In the genomic region with DNA sequence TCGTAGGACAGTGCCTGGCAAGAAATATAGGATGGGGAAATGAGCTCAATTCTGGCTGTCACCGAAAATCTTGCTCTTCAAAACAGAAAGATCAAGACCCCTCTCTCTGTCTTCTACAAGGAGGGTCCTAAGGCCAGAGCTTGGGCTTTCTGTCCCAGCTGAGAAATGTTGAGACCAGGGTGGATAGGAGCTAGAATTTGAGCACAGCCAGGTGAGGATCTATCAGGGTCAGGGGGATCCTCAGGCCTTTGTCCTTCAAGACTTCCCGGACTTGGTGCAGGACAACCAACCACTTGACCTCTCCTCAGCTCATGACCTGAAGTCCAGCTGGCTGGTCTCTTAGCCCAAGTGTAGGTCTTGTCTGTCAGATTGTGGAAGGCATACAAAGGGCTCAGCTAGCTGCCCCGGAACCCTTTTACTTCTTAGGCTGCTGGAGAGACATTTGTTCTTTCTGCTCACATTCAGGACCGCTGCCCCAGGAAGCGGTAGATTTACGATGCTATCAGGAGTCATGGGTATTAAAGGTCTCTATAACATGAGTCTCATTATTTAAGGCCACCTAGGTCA, we compare ENCODE assay signal across 12 mouse cellular contexts. TPM values are rescaled to one million over a fixed set of nuclear protein-coding genes. Genes with fewer than 3 reads are reported as not detected.
DNase-seq lines count a peak whose midpoint lies in the region; ATAC-seq and TF ChIP-seq lines count a peak whose summit lies in the region.
"Had no signal": no experiment of that assay in that cellular context is flagged by ENCODE, and none has a peak within 500 bp of the region (broad histone marks: within the 10 kb centered on the region; RNA-seq: fewer than 3 reads in every experiment).

No protein-coding gene starts in this region.

- H3K27me3 ChIP-seq in intestine, embryonic 16.5 days (replicated peaks; ENCODE audit: control insufficient read depth, insufficient read depth, low read length) = no peaks in the 10 kb centered on the region
- no peaks in the 10 kb centered on the region for H3K27me3 ChIP-seq in intestine, embryonic 15.5 days (replicated peaks)
- H3K27me3 ChIP-seq in ES-Bruce4 (ENCODE audit: control insufficient read depth, insufficient read depth, low read length, poor library complexity, severe bottlenecking) = no peaks in the 10 kb centered on the region
- H3K27me3 ChIP-seq in liver, embryonic 12.5 days (replicated peaks) = no peaks in the 10 kb centered on the region
- H3K27me3 ChIP-seq: midbrain, embryonic 15.5 days had no signal

- no peak overlapping the region for H3K4me2 ChIP-seq in intestine, embryonic 16.5 days (ENCODE audit: low read depth, low read length)
- H3K4me2 ChIP-seq in intestine, embryonic 15.5 days (replicated peaks) = no peak overlapping the region
- H3K4me2 ChIP-seq in liver, embryonic 12.5 days = no peak overlapping the region
- H3K4me2 ChIP-seq: midbrain, embryonic 15.5 days had no signal

- no peak for TF ChIP-seq POLR2A in ES-Bruce4 (IDR thresholded peaks at IDR 0.05; ENCODE audit: insufficient read depth, low read length)

- no peak for TF ChIP-seq CTCF in ES-Bruce4 (IDR thresholded peaks at IDR 0.05; ENCODE audit: low read depth, low read length)

- H3K4me1 ChIP-seq in intestine, embryonic 16.5 days (ENCODE audit: control insufficient read depth, insufficient read depth, low read length) = peaks cover 24% of the 10 kb centered on the region
- peaks cover 22% of the 10 kb centered on the region for H3K4me1 ChIP-seq in intestine, embryonic 15.5 days (replicated peaks)
- H3K4me1 ChIP-seq in ES-Bruce4 (ENCODE audit: control insufficient read depth, insufficient read depth, low read length) = peaks cover 3% of the 10 kb centered on the region
- peaks cover 20% of the 10 kb centered on the region for H3K4me1 ChIP-seq in liver, embryonic 12.5 days

- TF ChIP-seq EP300 in ES-Bruce4 (IDR thresholded peaks at IDR 0.05; ENCODE audit: insufficient read depth, low read depth, low read length) = no peak

- peaks cover 9% of the 10 kb centered on the region; the same call in 1 of the 2 replicates for H3K36me3 ChIP-seq in intestine, embryonic 16.5 days (ENCODE audit: control insufficient read depth, insufficient read depth, low read length)
- peaks cover 19% of the 10 kb centered on the region for H3K36me3 ChIP-seq in intestine, embryonic 15.5 days
- H3K36me3 ChIP-seq in ES-Bruce4 (ENCODE audit: control insufficient read depth, insufficient read depth, low read length, poor library complexity, severe bottlenecking) = no peaks in the 10 kb centered on the region
- peaks cover 45% of the 10 kb centered on the region for H3K36me3 ChIP-seq in liver, embryonic 12.5 days

- peak; percentile 39 for DNase-seq in CD4-positive, CD25-positive, alpha-beta regulatory T cell, adult 2 months (ENCODE audit: low read depth, low spot score)
- no peak for DNase-seq in right cerebral cortex, adult 2 months (ENCODE audit: low spot score in 2 of 2)
- DNase-seq: cerebellum, adult 11 months had no signal

- H3K4me3 ChIP-seq in intestine, embryonic 16.5 days (ENCODE audit: low read length) = no peak overlapping the region
- H3K4me3 ChIP-seq in intestine, embryonic 15.5 days (replicated peaks) = no peak overlapping the region
- no peak overlapping the region for H3K4me3 ChIP-seq in ES-Bruce4 (ENCODE audit: low read depth, low read length)
- H3K4me3 ChIP-seq in liver, embryonic 12.5 days = no peak overlapping the region
- H3K4me3 ChIP-seq: midbrain, embryonic 15.5 days had no signal

- no peaks in the 10 kb centered on the region for H3K9me3 ChIP-seq in intestine, embryonic 16.5 days (ENCODE audit: control insufficient read depth, low read length)
- no peaks in the 10 kb centered on the region for H3K9me3 ChIP-seq in intestine, embryonic 15.5 days
- H3K9me3 ChIP-seq in ES-Bruce4 (replicated peaks; ENCODE audit: control insufficient read depth, insufficient read depth, low read length, poor library complexity, severe bottlenecking) = no peaks in the 10 kb centered on the region
- no peaks in the 10 kb centered on the region for H3K9me3 ChIP-seq in liver, embryonic 12.5 days (replicated peaks)
- H3K9me3 ChIP-seq: midbrain, embryonic 15.5 days had no signal

- 47% methylated on average over 7 of the region's 7 CpGs for WGBS in intestine, embryonic 16.5 days
- 55% methylated on average over 7 of the region's 7 CpGs for WGBS in intestine, embryonic 15.5 days
- 70% methylated on average over 7 of the region's 7 CpGs for WGBS in liver, embryonic 12.5 days (ENCODE audit: insufficient replicate concordance)

- no peak overlapping the region for H3K27ac ChIP-seq in intestine, embryonic 16.5 days (ENCODE audit: low read length)
- H3K27ac ChIP-seq in intestine, embryonic 15.5 days = no peak overlapping the region
- peak overlapping the region; percentile 52 for H3K27ac ChIP-seq in ES-Bruce4 (ENCODE audit: insufficient read depth, low read length)
- H3K27ac ChIP-seq in liver, embryonic 12.5 days = peak overlapping the region; percentile 4; the same call in 1 of the 2 replicates
- H3K27ac ChIP-seq: midbrain, embryonic 15.5 days had no signal

- H3K9ac ChIP-seq in intestine, embryonic 16.5 days (ENCODE audit: low read depth, low read length) = 0 out of 2 replicates have a peak overlapping the region, but pooled peaks have one; percentile 47
- no peak overlapping the region for H3K9ac ChIP-seq in intestine, embryonic 15.5 days
- H3K9ac ChIP-seq in ES-Bruce4 (ENCODE audit: low read depth, poor library complexity, severe bottlenecking) = no peak overlapping the region
- no peak overlapping the region for H3K9ac ChIP-seq in liver, embryonic 12.5 days
- H3K9ac ChIP-seq: midbrain, embryonic 15.5 days had no signal

- no peak for ATAC-seq in CD4-positive, CD25-positive, alpha-beta regulatory T cell, adult 4 months
- ATAC-seq in intestine, embryonic 16.5 days = no peak
- ATAC-seq in intestine, embryonic 15.5 days = no peak
- no peak for ATAC-seq in liver, embryonic 12.5 days
- no peak for ATAC-seq in megakaryocyte-erythroid progenitor cell, adult 5-6 weeks (replicated peaks; ENCODE audit: low FRiP score, low TSS enrichment, poor library complexity, severe bottlenecking)

RNA-seq across cellular contexts. Expression of gene Ctcf, which starts 12.6 kb away (rescaled TPM):
- 10 to 100 TPM; 53.5 to 69.1 TPM for polyA plus RNA-seq in CD4-positive, CD25-positive, alpha-beta regulatory T cell, adult 4 months (2017; shearing (Covaris generic))
- polyA plus RNA-seq in intestine, embryonic 16.5 days (2015; fragmentation: Nextera tagmentation; extraction: Ambion mirVana) = 73.7 and 86.4 TPM in 2 replicates
- 96.4 and 106 TPM in 2 replicates for polyA plus RNA-seq in intestine, embryonic 15.5 days (2015; fragmentation: Nextera tagmentation; extraction: Ambion mirVana)
- 105 and 123 TPM in 2 replicates for polyA plus RNA-seq in ES-Bruce4 (2011; ENCODE audit: insufficient read depth, insufficient read length, low read depth, missing spikeins)
- 89.0 and 93.5 TPM in 2 replicates for polyA plus RNA-seq in liver, embryonic 12.5 days (2016; fragmentation: Nextera tagmentation; extraction: Ambion mirVana)
- 96.1 and 112 TPM in 2 replicates for total RNA-seq in megakaryocyte-erythroid progenitor cell, adult 5-6 weeks (2014; fragmentation: Nextera tagmentation)
- 113 and 160 TPM in 2 replicates for total RNA-seq in megakaryocyte-erythroid progenitor cell, adult 5-6 weeks (2017)

RNA-seq across cellular contexts. Expression of gene Agrp, which starts 13.4 kb away (rescaled TPM):
- 1 to 10 TPM in 1 of 2 experiments, under 1 TPM in 1; 0.99 to 2.3 TPM for polyA plus RNA-seq in CD4-positive, CD25-positive, alpha-beta regulatory T cell, adult 4 months (2017; shearing (Covaris generic))
- polyA plus RNA-seq in intestine, embryonic 16.5 days (2015; fragmentation: Nextera tagmentation; extraction: Ambion mirVana) = 0.66 and 0.92 TPM in 2 replicates
- polyA plus RNA-seq in intestine, embryonic 15.5 days (2015; fragmentation: Nextera tagmentation; extraction: Ambion mirVana) = 0.57 and 0.88 TPM in 2 replicates
- polyA plus RNA-seq in ES-Bruce4 (2011; ENCODE audit: insufficient read depth, insufficient read length, low read depth, missing spikeins) = not detected in 2 replicates
- 0.22 TPM in 1 of 2 replicates, not detected in the other for polyA plus RNA-seq in liver, embryonic 12.5 days (2016; fragmentation: Nextera tagmentation; extraction: Ambion mirVana)
- total RNA-seq in megakaryocyte-erythroid progenitor cell, adult 5-6 weeks (2014; fragmentation: Nextera tagmentation) = not detected in 2 replicates
- total RNA-seq in megakaryocyte-erythroid progenitor cell, adult 5-6 weeks (2017) = not detected in 2 replicates
- total RNA-seq: hematopoietic stem cell, adult 5-6 weeks; left cerebral cortex, adult 18-20 months had no signal

RNA-seq across cellular contexts. Expression of gene Ripor1, which starts 18.7 kb away (rescaled TPM):
- 10 to 100 TPM in 1 of 2 experiments, 1 to 10 TPM in 1; 7.8 to 12.6 TPM for polyA plus RNA-seq in CD4-positive, CD25-positive, alpha-beta regulatory T cell, adult 4 months (2017; shearing (Covaris generic))
- 17.1 and 17.8 TPM in 2 replicates for polyA plus RNA-seq in intestine, embryonic 16.5 days (2015; fragmentation: Nextera tagmentation; extraction: Ambion mirVana)
- polyA plus RNA-seq in intestine, embryonic 15.5 days (2015; fragmentation: Nextera tagmentation; extraction: Ambion mirVana) = 18.4 and 18.5 TPM in 2 replicates
- polyA plus RNA-seq in ES-Bruce4 (2011; ENCODE audit: insufficient read depth, insufficient read length, low read depth, missing spikeins) = 26.5 and 27.5 TPM in 2 replicates
- 14.1 and 14.5 TPM in 2 replicates for polyA plus RNA-seq in liver, embryonic 12.5 days (2016; fragmentation: Nextera tagmentation; extraction: Ambion mirVana)
- total RNA-seq in megakaryocyte-erythroid progenitor cell, adult 5-6 weeks (2014; fragmentation: Nextera tagmentation) = 148 and 206 TPM in 2 replicates
- total RNA-seq in megakaryocyte-erythroid progenitor cell, adult 5-6 weeks (2017) = 16.7 and 20.6 TPM in 2 replicates

RNA-seq across cellular contexts. Expression of gene Atp6v0d1, which starts 57.9 kb away (rescaled TPM):
- 10 to 100 TPM; 33.7 to 36.8 TPM for polyA plus RNA-seq in CD4-positive, CD25-positive, alpha-beta regulatory T cell, adult 4 months (2017; shearing (Covaris generic))
- polyA plus RNA-seq in intestine, embryonic 16.5 days (2015; fragmentation: Nextera tagmentation; extraction: Ambion mirVana) = 115 and 125 TPM in 2 replicates
- polyA plus RNA-seq in intestine, embryonic 15.5 days (2015; fragmentation: Nextera tagmentation; extraction: Ambion mirVana) = 78.2 and 89.4 TPM in 2 replicates
- polyA plus RNA-seq in ES-Bruce4 (2011; ENCODE audit: insufficient read depth, insufficient read length, low read depth, missing spikeins) = 78.4 and 86.5 TPM in 2 replicates
- 47.2 and 51.0 TPM in 2 replicates for polyA plus RNA-seq in liver, embryonic 12.5 days (2016; fragmentation: Nextera tagmentation; extraction: Ambion mirVana)
- total RNA-seq in megakaryocyte-erythroid progenitor cell, adult 5-6 weeks (2014; fragmentation: Nextera tagmentation) = 51.9 and 70.3 TPM in 2 replicates
- total RNA-seq in megakaryocyte-erythroid progenitor cell, adult 5-6 weeks (2017) = 21.0 and 32.0 TPM in 2 replicates

Comparison
In these comparisons a context has a peak if more than half of its experiments do, and no peak if none do; other contexts are left out.
1. H3K27ac ChIP-seq: peak in ES-Bruce4 (single experiment) and liver, embryonic 12.5 days (single experiment); none in intestine, embryonic 16.5 days (single experiment) and intestine, embryonic 15.5 days (single experiment).